Mouse (Mus musculus) megakaryocyte, embryonic 14.5 days (primary cell): ENCODE measurements around the gene Pbx4. TPM values are rescaled to one million over a fixed set of nuclear protein-coding genes. Genes with fewer than 3 reads are reported as not detected.

ENCODE experiments used
- H3K27me3 ChIP-seq: replicated peaks from 2 replicates; pipeline ENCODE3; 2012; ENCODE audit warnings: inconsistent platforms
- H3K36me3 ChIP-seq: replicated peaks from 2 replicates; pipeline ENCODE3; 2012; ENCODE audit warnings: low read length, inconsistent platforms, mixed read lengths
- H3K4me1 ChIP-seq: 2 replicates; pipeline ENCODE4 v1.6.1; 2012; ENCODE audit warnings: inconsistent platforms
- H3K4me3 ChIP-seq: replicated peaks from 2 replicates; pipeline ENCODE3; 2012; ENCODE audit warnings: moderate library complexity, mild to moderate bottlenecking, inconsistent platforms
- H3K9me3 ChIP-seq: 2 replicates; pipeline ENCODE4 v1.6.1; 2012; ENCODE audit warnings: inconsistent platforms
- FLI1 ChIP-seq: IDR thresholded peaks from 2 replicates; pipeline ENCODE4 v1.6.1; 2012; ENCODE audit warnings: low read length, inconsistent platforms, mixed read lengths
- GATA1 ChIP-seq: IDR thresholded peaks from 3 replicates; pipeline ENCODE4 v1.6.1; 2012; ENCODE audit warnings: mixed read lengths, low read length, inconsistent platforms, borderline replicate concordance
- polyA plus RNA-seq: library from polyadenylated mRNA; stranded (reverse); fragments of >175 nt; gene quantifications from 2 replicates; pipeline ENCODE4 v1.2.3, GENCODE M21; 2012; ENCODE audit warnings: low replicate concordance; ENCODE audit not compliant: insufficient read depth

Pbx4 gene
- polyA plus RNA-seq, 1 experiment, result 1.7 TPM

DNA sequence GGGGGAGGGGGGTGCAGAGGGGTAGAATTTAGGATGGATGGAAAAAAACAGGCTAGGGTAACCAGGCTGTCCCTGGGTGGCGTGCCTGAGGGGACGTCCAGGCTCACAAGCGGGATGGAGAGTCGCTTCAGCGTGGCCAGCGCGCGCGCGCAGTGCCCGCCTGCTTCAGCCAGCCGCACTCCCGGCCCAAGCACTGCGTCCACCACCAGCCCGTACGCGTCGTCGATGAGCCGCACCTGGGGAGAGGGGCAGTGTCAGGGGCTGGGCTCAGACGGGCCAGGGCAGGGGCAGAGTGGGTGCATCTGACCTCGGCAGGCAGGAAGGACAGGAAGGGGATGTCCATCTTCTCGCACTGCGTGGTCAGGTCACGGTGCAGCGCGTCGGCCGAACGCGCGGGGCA is 56.6 kb downstream of the Pbx4 start:
- Histone ChIP-seq H3K4me1 (peaks cover 51% of the 10 kb centered on the region), H3K4me3 (peak overlapping the region; percentile 87), H3K9me3 (peaks cover 6% of the 10 kb centered on the region), H3K36me3 (peaks cover 33% of the 10 kb centered on the region), H3K27me3 (peaks cover 60% of the 10 kb centered on the region)
- TF ChIP-seq GATA1 (no peak), FLI1 (no peak)

DNA sequence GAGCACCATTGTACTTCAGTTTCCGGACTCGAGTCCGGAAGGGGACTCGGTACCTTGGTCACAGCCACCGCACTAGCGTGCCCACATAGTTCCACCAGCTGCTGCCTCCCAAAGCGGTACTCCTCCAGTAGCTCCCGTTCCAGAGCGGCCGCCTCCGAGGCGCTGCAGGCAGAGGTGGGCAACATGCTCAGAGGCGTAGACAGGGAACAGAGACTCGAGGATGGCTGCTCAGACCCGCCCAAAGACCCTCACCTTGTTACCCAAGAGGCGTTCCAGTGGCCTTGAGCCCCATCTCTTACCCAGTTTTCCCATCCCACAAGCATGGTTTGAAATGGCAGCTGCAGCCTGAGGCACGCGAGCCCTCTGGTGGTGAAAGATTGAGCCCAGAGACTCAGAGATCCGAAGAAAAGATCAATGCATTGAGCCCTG is 58.5 kb downstream of the Pbx4 start:
- H3K27me3 ChIP-seq, result peaks cover 40% of the 10 kb centered on the region
- peaks cover 52% of the 10 kb centered on the region for H3K36me3 ChIP-seq
- no peak overlapping the region for H3K4me3 ChIP-seq
- TF ChIP-seq FLI1 (no peak), GATA1 (no peak)
- peaks cover 64% of the 10 kb centered on the region for H3K4me1 ChIP-seq
- H3K9me3 ChIP-seq, result no peaks in the 10 kb centered on the region

DNA sequence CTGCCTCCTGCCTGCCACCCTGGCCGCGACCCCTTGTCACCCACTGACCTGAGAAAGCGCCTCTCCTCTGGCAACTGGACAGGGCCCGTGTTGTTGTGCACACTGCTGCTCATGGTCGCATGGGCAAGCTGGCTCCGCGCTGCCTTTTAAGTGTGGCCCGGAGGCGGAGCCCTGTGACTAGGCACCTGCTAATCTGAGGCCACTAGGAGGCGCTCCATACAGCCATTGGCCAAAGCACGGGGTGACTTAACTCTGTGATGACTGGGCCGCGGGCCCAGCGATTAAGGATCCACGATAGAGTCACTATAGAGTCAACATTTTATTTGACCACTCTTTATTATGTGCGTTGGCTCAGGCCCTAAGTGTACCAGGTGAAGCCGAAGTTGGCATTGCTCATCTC is 61.6 kb downstream of the Pbx4 start:
- no peak overlapping the region for H3K4me3 ChIP-seq
- no peaks in the 10 kb centered on the region for H3K9me3 ChIP-seq
- TF ChIP-seq FLI1 (no peak), GATA1 (no peak)
- H3K36me3 ChIP-seq, result peaks cover 80% of the 10 kb centered on the region
- H3K4me1 ChIP-seq, result peaks cover 61% of the 10 kb centered on the region
- peaks cover 10% of the 10 kb centered on the region for H3K27me3 ChIP-seq

GRCm38 (mm10) chr8:69894836-69895332 is 62.6 kb downstream of the Pbx4 start:
- Histone ChIP-seq H3K9me3 (no peaks in the 10 kb centered on the region), H3K4me3 (no peak overlapping the region), H3K36me3 (peaks cover 86% of the 10 kb centered on the region), H3K27me3 (no peaks in the 10 kb centered on the region), H3K4me1 (peaks cover 58% of the 10 kb centered on the region)
- no peak for TF ChIP-seq FLI1

DNA sequence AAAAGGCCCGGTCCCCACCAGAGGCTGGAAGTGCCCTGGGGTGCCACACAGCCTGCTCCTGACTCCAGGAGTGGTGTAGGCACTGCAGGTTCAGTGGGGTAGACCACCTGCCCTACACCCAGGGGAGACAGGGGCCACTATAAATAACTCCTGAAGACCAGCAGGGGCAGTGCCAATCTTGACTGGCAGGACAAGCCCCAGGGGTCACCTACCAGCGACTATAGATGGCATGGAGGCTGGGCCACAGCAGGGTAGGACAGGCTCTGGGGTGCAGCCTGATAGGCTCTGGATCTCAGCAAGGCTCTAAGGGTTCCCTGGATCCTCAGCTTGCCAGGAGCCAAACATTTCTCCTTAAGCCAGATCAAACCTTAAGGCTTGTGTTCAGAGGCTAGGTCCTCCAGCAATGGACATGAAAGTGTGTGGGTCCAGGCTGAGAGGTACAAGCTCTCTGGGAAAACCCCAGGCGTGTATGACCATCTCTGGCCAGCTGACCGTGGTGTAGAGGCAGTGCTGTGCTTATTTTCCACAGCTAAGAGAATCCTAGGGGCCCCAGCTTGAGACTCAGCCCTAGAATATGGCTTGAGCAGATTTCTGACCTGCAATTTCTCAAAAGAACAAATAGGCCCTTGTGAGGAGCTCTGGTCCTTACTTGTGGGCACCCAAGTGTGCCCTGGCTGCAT is 63.6 kb downstream of the Pbx4 start:
- Histone ChIP-seq H3K9me3 (no peaks in the 10 kb centered on the region), H3K4me1 (peaks cover 65% of the 10 kb centered on the region), H3K4me3 (no peak overlapping the region), H3K36me3 (peaks cover 83% of the 10 kb centered on the region), H3K27me3 (no peaks in the 10 kb centered on the region)
- TF ChIP-seq GATA1 (no peak), FLI1 (no peak)

- H3K9me3 ChIP-seq, result no peaks in the 10 kb centered on the region
- no peaks in the 10 kb centered on the region for H3K27me3 ChIP-seq
- peaks cover 79% of the 10 kb centered on the region for H3K4me1 ChIP-seq
- TF ChIP-seq FLI1, result no peak
- TF ChIP-seq GATA1, result no peak
- H3K36me3 ChIP-seq, result peaks cover 66% of the 10 kb centered on the region
- H3K4me3 ChIP-seq, result peak overlapping the region; percentile 35
These were observed 65.6 kb downstream of the Pbx4 start for GRCm38 (mm10) chr8:69897857-69898256.

DNA sequence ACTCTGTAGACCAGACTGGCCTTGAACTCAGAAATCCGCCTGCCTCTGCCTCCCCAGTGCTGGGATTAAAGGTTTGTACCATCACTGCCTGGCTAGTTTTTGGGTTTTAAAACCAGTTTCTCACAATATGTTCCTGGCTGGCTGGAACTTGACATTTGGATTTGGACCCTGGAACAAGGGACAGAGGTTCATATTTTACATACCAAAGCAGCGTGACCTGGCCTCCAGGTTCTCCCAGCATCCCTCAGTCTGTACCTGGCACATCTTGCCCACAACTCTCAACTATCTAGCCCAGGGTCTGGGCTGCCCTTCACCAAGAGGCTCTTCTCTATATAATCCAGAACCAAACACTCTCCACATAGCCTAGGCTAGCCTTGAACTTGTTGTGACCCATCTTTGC is 67.6 kb downstream of the Pbx4 start:
- Histone ChIP-seq H3K4me1 (peaks cover 83% of the 10 kb centered on the region), H3K27me3 (no peaks in the 10 kb centered on the region), H3K9me3 (no peaks in the 10 kb centered on the region), H3K36me3 (peaks cover 46% of the 10 kb centered on the region), H3K4me3 (peak overlapping the region; percentile 16)
- no peak for TF ChIP-seq FLI1

DNA sequence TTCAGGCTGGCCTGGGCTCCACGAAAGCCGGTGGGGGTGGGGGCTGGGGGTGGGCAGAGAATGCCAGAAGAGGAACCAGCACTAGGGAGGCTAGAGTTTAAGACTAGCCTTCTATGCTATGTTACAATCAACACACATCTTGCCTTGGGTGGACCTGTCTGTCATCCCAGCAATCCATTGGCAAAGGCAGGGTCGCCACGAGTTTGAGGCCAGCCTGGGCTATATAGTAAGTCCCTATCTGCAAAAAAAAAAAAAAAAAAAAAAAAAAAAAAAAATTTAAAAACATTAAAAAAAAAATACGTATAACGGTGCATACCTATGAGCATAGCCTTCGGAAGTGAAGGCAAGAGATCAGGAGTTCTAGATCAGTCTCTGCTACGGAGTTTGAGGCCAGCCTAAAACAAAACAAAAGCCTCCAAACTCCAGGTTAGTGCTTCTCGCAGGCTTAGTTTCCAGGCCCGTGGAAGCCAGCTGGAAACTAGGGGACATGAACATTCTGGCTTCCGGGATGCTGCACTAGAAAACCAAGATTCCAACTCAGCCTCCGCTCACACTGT is 68.7 kb downstream of the Pbx4 start:
- TF ChIP-seq GATA1 (no peak), FLI1 (no peak)
- Histone ChIP-seq H3K4me1 (peaks cover 75% of the 10 kb centered on the region), H3K36me3 (peaks cover 35% of the 10 kb centered on the region), H3K9me3 (no peaks in the 10 kb centered on the region), H3K27me3 (no peaks in the 10 kb centered on the region), H3K4me3 (peak overlapping the region; percentile 99)

GRCm38 (mm10) chr8:69901484-69902162 is 69.3 kb downstream of the Pbx4 start:
- Histone ChIP-seq H3K4me1 (peaks cover 74% of the 10 kb centered on the region), H3K27me3 (no peaks in the 10 kb centered on the region), H3K36me3 (peaks cover 33% of the 10 kb centered on the region), H3K4me3 (peak overlapping the region; percentile 99), H3K9me3 (no peaks in the 10 kb centered on the region)
- TF ChIP-seq GATA1 (no peak), FLI1 (peak; percentile 98)

DNA sequence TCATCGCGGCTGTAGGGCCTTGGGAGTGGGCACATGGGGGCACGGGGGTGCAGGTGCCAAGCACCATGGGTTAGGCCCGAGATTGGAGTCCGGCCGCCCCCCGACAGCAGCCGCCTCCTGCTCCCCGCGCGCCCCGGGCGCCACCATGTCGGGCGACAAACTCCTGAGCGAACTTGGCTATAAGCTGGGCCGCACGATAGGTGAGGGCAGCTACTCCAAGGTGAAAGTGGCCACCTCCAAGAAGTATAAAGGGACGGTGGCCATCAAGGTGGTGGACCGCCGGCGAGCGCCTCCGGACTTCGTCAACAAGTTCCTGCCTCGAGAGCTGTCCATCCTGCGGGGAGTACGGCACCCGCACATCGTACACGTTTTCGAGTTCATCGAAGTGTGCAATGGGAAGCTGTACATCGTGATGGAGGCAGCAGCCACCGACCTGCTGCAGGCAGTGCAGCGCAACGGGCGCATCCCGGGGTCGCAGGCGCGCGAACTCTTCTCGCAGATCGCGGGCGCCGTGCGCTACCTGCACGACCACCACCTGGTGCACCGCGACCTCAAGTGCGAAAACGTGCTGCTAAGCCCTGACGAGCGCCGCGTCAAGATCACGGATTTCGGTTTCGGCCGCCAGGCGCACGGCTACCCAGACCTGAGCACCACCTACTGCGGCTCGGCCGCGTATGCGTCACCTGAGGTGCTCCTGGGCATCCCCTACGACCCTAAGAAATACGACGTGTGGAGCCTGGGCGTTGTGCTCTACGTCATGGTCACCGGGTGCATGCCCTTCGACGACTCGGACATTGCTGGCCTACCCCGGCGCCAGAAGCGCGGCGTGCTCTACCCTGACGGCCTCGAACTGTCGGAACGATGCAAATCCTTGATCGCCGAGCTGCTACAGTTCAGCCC is 70.1 kb downstream of the Pbx4 start, which contains the start of the genes Tssk6, Ndufa13 and Yjefn3:
Gene Tssk6 (plus strand): TSS at position 22 of the 900 bp plus-strand sequence.
Gene Ndufa13 (minus strand): TSS at position 396 of the 900 bp plus-strand sequence.
Gene Yjefn3 (minus strand): TSS at position 550 of the 900 bp plus-strand sequence.
- H3K9me3 ChIP-seq, result no peaks in the 10 kb centered on the region
- H3K4me1 ChIP-seq, result peaks cover 68% of the 10 kb centered on the region
- peaks cover 29% of the 10 kb centered on the region for H3K36me3 ChIP-seq

More for the DNA sequence above, 70.1 kb downstream of the Pbx4 start, which contains the start of the genes Tssk6, Ndufa13 and Yjefn3:
- Histone ChIP-seq H3K4me3 (peak within 1 kb of the TSS; percentile 99), H3K27me3 (no peaks in the 10 kb centered on the region)
- TF ChIP-seq GATA1 (no peak), FLI1 (no peak; the same call in 1 of the 2 replicates)
